Mouse (Mus musculus): ENCODE measurements around the gene Htra2. TPM values are rescaled to one million over a fixed set of nuclear protein-coding genes. Genes with fewer than 3 reads are reported as not detected.
A peak's percentile ranks its signal among the peaks of the same experiment; 100 is the strongest.

The Htra2 gene
- polyA plus RNA-seq, 1 experiment: 96.2 TPM

DNA sequence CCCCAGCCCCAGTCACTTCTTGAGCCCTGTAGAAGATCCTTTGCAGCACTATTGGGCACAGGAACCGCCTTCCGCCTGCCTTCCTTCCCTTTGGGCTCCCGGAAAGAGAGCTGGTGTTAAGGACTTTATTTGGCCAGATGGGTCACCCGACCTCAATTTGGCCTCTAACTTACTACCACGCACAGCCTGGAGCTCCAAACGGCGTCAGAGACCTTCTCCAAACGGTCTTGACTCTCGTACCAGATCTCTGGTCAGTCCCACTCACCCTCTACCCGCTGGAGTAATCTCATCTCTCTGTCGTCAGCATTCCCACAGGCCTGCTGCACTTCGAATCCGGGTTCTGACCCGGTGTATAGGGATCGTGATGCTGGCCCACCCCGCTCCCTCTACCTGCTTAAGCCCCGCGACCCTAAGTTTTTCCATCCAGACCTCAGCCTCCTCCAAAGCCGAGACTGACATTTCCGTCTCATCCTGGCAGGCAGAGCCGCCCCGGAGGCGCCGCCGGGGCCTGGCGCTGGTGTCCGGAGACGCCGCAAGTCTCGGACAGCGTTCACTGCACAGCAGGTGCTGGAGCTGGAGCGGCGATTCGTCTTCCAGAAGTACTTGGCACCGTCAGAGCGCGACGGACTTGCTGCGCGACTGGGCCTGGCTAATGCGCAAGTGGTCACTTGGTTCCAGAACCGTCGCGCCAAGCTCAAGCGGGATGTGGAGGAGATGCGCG, 32.3 kb upstream of the Htra2 start:
- H3ac ChIP-seq (ENCODE audit: control insufficient read depth, insufficient read length): no peak overlapping the region
- H3K36me3 ChIP-seq (ENCODE audit: control insufficient read depth, insufficient read depth): no peaks in the 10 kb centered on the region
- H3K79me2 ChIP-seq (ENCODE audit: control insufficient read depth, insufficient read depth): no peaks in the 10 kb centered on the region
- H3K4me3 ChIP-seq: no peak overlapping the region
- TF ChIP-seq CEBPB (IDR thresholded peaks at IDR 0.05; ENCODE audit: insufficient read depth, poor library complexity, severe bottlenecking): no peak
- no peak for TF ChIP-seq MYOG (IDR thresholded peaks at IDR 0.05; ENCODE audit: control insufficient read depth in 1 of 3, insufficient read depth in 1 of 3, insufficient read length in 2 of 3, low read depth in 2 of 3)
- no peak for TF ChIP-seq MYOD1 (IDR thresholded peaks at IDR 0.05; ENCODE audit: control insufficient read depth in 1 of 3, insufficient read length in 2 of 3, low read depth in 2 of 3)
- no peak for TF ChIP-seq POLR2A (IDR thresholded peaks at IDR 0.05; ENCODE audit: insufficient read length, low read depth)
- no peak for TF ChIP-seq TCF12 (IDR thresholded peaks at IDR 0.05; ENCODE audit: insufficient read depth, poor library complexity, severe bottlenecking)
- no peak for TF ChIP-seq SRF (IDR thresholded peaks at IDR 0.05; ENCODE audit: control insufficient read depth, insufficient read length, low read depth)
- TF ChIP-seq POLR2AphosphoS2 (IDR thresholded peaks at IDR 0.05; ENCODE audit: insufficient read length, low read depth): no peak
- TF ChIP-seq USF1 (IDR thresholded peaks at IDR 0.05; ENCODE audit: low read depth): no peak
- TF ChIP-seq E2F4 (IDR thresholded peaks at IDR 0.05; ENCODE audit: insufficient read depth): no peak
- TF ChIP-seq MAX (IDR thresholded peaks at IDR 0.05; ENCODE audit: low read depth): no peak
- no peak for TF ChIP-seq REST (IDR thresholded peaks at IDR 0.05; ENCODE audit: insufficient read depth, insufficient read length)
- H3K27me3 ChIP-seq (ENCODE audit: control insufficient read depth, insufficient read depth, insufficient read length): peaks cover 42% of the 10 kb centered on the region
- no peak overlapping the region for H3K4me2 ChIP-seq (ENCODE audit: low read depth)

- peak within 1 kb of the TSS; percentile 48 for H3K4me2 ChIP-seq (ENCODE audit: low read depth)
- H3K36me3 ChIP-seq (ENCODE audit: control insufficient read depth, insufficient read depth): peaks cover 5% of the 10 kb centered on the region
- TF ChIP-seq E2F4 (IDR thresholded peaks at IDR 0.05; ENCODE audit: insufficient read depth): no peak
- TF ChIP-seq SRF (IDR thresholded peaks at IDR 0.05; ENCODE audit: control insufficient read depth, insufficient read length, low read depth): no peak
- no peak for TF ChIP-seq MYOG (IDR thresholded peaks at IDR 0.05; ENCODE audit: control insufficient read depth in 1 of 3, insufficient read depth in 1 of 3, insufficient read length in 2 of 3, low read depth in 2 of 3)
- no peak for TF ChIP-seq TCF12 (IDR thresholded peaks at IDR 0.05; ENCODE audit: insufficient read depth, poor library complexity, severe bottlenecking)
- no peak for TF ChIP-seq USF1 (IDR thresholded peaks at IDR 0.05; ENCODE audit: low read depth)
- TF ChIP-seq CEBPB (IDR thresholded peaks at IDR 0.05; ENCODE audit: insufficient read depth, poor library complexity, severe bottlenecking): no peak
- H3K4me3 ChIP-seq: no peak within 1 kb of the TSS
- no peak within 1 kb of the TSS for H3ac ChIP-seq (ENCODE audit: control insufficient read depth, insufficient read length)
- H3K27me3 ChIP-seq (ENCODE audit: control insufficient read depth, insufficient read depth, insufficient read length): peaks cover 42% of the 10 kb centered on the region
- H3K79me2 ChIP-seq (ENCODE audit: control insufficient read depth, insufficient read depth): no peaks in the 10 kb centered on the region
Observed at GRCm38 (mm10) chr6:83086121-83087035, 31.3 kb upstream of the Htra2 start, which contains the start of gene Lbx2. Lbx2 (plus strand) TSS chr6:83086367.

DNA sequence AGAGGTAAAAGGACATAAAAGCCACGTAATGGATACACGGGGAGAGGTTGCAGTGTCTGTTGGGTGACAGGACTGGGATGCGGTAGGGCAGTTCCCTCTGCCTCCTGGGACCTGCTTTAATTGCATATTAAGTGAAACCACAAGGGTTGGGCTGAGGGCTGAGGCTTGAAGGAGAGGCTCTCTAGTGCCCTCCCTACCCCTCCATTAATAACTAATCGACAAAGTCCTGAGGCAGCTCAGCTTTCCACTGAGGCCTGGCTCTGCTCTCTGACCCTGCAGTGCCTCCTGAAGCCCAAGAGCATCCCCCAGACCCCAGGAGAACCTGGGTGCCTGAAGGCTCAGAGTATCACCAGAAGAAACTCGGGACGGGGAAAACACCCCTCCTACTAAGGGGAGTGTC, 29.4 kb upstream of the Htra2 start:
- no peak overlapping the region for H3K4me3 ChIP-seq
- no peak overlapping the region for H3K4me2 ChIP-seq (ENCODE audit: low read depth)
- no peaks in the 10 kb centered on the region for H3K79me2 ChIP-seq (ENCODE audit: control insufficient read depth, insufficient read depth)
- TF ChIP-seq MAX (IDR thresholded peaks at IDR 0.05; ENCODE audit: low read depth): no peak
- TF ChIP-seq CEBPB (IDR thresholded peaks at IDR 0.05; ENCODE audit: insufficient read depth, poor library complexity, severe bottlenecking): no peak
- no peak for TF ChIP-seq TCF12 (IDR thresholded peaks at IDR 0.05; ENCODE audit: insufficient read depth, poor library complexity, severe bottlenecking)
- TF ChIP-seq POLR2AphosphoS2 (IDR thresholded peaks at IDR 0.05; ENCODE audit: insufficient read length, low read depth): no peak
- TF ChIP-seq E2F4 (IDR thresholded peaks at IDR 0.05; ENCODE audit: insufficient read depth): no peak
- no peak for TF ChIP-seq USF1 (IDR thresholded peaks at IDR 0.05; ENCODE audit: low read depth)
- no peak for TF ChIP-seq TCF3 (IDR thresholded peaks at IDR 0.05; ENCODE audit: insufficient read length, low read depth)
- peaks cover 29% of the 10 kb centered on the region for H3K27me3 ChIP-seq (ENCODE audit: control insufficient read depth, insufficient read depth, insufficient read length)
- peaks cover 5% of the 10 kb centered on the region for H3K36me3 ChIP-seq (ENCODE audit: control insufficient read depth, insufficient read depth)
- H3ac ChIP-seq (ENCODE audit: control insufficient read depth, insufficient read length): no peak overlapping the region

DNA sequence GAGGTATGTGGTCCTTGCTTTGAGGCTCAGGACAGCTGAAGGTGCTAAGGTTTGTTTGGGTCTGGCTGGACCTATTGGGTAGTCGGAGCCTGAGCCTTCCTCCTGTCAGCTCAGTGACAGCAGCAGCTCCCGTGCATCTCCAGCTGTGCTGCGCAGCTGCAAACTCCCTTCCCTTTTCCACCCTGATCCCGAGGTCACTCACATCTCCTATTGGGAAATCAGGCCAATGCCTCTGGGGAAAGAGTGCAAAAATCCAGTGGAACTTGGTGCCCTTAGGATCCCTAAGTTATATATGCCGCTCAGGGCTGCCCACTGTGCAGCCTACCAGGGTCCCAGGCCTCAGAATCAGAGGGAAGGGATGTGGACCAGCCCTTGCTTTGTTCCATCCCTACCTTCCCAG, 28.4 kb upstream of the Htra2 start:
- Histone ChIP-seq H3K36me3 (ENCODE audit: control insufficient read depth, insufficient read depth) (peaks cover 5% of the 10 kb centered on the region), H3K27me3 (ENCODE audit: control insufficient read depth, insufficient read depth, insufficient read length) (peaks cover 22% of the 10 kb centered on the region), H3ac (ENCODE audit: control insufficient read depth, insufficient read length) (no peak overlapping the region), H3K79me2 (ENCODE audit: control insufficient read depth, insufficient read depth) (no peaks in the 10 kb centered on the region), H3K4me3 (no peak overlapping the region), H3K4me2 (ENCODE audit: low read depth) (no peak overlapping the region)
- TF ChIP-seq SRF (IDR thresholded peaks at IDR 0.05; ENCODE audit: control insufficient read depth, insufficient read length, low read depth): no peak
- no peak for TF ChIP-seq MAX (IDR thresholded peaks at IDR 0.05; ENCODE audit: low read depth)
- no peak for TF ChIP-seq TCF12 (IDR thresholded peaks at IDR 0.05; ENCODE audit: insufficient read depth, poor library complexity, severe bottlenecking)
- no peak for TF ChIP-seq MYOD1 (IDR thresholded peaks at IDR 0.05; ENCODE audit: control insufficient read depth in 1 of 3, insufficient read length in 2 of 3, low read depth in 2 of 3)
- no peak for TF ChIP-seq USF1 (IDR thresholded peaks at IDR 0.05; ENCODE audit: low read depth)
- TF ChIP-seq POLR2AphosphoS2 (IDR thresholded peaks at IDR 0.05; ENCODE audit: insufficient read length, low read depth): no peak
- no peak for TF ChIP-seq REST (IDR thresholded peaks at IDR 0.05; ENCODE audit: insufficient read depth, insufficient read length)
- TF ChIP-seq MYOG (IDR thresholded peaks at IDR 0.05; ENCODE audit: control insufficient read depth in 1 of 3, insufficient read depth in 1 of 3, insufficient read length in 2 of 3, low read depth in 2 of 3): no peak
- no peak for TF ChIP-seq TCF3 (IDR thresholded peaks at IDR 0.05; ENCODE audit: insufficient read length, low read depth)
- no peak for TF ChIP-seq CEBPB (IDR thresholded peaks at IDR 0.05; ENCODE audit: insufficient read depth, poor library complexity, severe bottlenecking)
- TF ChIP-seq E2F4 (IDR thresholded peaks at IDR 0.05; ENCODE audit: insufficient read depth): no peak
- TF ChIP-seq POLR2A (IDR thresholded peaks at IDR 0.05; ENCODE audit: insufficient read length, low read depth): no peak
